Mouse (Mus musculus) frontal cortex, postnatal 36 days (tissue): Measurements from ENCODE around the gene Naa16.

ENCODE experiments used
- DNase-seq, 2 experiments: peaks; one replicate each; pipeline ENCODE4 v3.0.0; 2022; ENCODE audit warnings: low spot score in 2 of 2

Gene Naa16

DNA sequence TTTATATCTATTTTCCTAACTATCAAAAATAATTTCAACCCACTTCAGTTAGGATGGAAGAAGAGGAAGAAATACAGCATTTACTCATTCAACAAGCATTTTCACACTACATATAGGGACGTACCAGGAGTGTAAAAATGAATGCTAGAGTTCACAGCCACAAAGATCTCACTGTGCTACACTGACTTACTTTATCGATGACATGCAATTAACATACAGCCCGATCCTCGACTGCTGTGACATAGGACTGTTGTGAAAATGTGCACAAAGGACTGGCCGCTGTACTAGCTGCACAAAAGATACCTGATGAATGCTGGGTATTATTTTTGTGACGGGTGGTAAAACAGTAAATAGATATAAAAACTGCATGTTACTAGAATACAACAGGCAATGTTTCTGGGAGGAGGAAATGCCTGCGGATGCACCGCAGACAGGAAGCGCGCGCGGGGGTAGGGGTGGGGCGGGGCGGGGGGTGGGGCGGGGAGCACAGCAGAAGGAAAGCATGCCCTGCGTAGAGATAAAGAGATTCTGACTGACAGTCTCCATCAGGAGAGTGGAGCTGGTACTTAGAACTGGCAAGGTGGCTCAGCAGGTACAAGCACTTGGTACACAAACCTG is 59.5 kb downstream of the Naa16 start:
- DNase-seq: no peak

DNA sequence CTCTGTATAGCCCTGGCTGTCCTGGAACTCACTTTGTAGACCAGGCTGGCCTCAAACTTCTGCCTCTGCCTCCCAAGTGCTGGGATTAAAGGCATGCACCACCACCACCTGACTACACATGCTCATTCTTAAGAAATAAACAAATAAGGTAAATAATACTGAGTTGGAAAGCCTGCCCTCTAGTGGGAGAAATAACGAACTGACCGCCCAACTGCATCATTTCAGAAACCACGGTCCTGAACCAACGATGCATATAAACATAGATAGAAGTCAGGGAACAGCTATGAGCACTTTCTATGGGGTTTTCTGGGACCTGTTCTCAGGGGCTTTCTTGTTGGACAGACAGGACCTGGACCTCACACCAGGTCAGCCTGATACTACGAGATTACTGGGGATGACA is 63.5 kb downstream of the Naa16 start:
- peak; percentile 39 to 45 for DNase-seq

DNA sequence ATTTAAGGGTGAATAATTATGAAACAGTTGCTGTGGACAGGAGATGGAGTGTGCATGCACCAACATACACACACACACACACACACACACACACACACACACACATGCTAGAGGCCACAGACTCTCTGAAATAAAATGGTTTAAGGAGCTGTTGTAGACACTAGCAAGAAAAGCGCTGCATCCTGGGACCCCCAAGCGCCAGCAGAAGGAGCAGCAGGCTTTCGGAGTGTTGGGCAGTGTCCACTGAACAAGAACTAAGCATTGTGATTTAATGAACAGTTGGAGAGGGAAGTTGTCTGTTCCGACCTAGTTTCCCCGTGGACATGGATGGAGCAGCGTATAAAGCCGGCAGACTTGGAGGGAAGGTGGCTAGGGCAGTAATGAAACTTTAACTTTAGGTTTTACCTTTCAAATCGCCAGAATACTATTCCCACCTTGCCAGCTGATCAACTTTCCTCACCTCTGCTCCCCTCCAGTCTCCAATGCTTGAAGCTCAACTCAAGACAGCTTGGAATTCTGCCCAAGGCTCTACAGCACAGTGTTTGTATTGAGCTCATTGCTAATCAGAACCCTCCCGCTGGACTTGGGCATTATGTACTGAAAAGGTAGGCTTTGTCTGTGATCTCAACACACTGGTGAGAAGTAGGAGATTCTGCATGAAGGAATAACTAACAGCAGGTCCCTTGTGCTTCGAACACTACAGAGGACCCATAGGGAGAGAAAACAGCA is 66.3 kb downstream of the Naa16 start:
- no peak for DNase-seq

DNA sequence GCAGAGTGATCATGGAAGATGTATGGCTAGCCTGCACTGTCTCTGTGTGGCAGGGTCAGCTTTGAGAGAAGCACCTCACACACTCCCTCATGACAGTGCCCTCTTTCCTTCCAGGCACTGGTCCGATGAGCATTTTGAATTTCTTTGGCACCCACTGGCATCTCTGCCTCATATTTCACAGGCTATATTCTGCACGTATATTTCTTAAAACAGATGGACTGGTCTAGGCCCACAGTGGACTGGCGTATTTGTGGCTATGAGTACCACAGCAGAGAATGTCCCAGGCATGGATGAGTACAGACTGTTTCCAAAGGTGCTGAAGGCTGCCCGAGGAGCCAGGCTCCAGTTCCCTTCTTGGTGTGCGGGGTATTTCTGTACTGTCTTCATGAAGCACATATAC is 68.7 kb downstream of the Naa16 start:
- DNase-seq: no peak

DNA sequence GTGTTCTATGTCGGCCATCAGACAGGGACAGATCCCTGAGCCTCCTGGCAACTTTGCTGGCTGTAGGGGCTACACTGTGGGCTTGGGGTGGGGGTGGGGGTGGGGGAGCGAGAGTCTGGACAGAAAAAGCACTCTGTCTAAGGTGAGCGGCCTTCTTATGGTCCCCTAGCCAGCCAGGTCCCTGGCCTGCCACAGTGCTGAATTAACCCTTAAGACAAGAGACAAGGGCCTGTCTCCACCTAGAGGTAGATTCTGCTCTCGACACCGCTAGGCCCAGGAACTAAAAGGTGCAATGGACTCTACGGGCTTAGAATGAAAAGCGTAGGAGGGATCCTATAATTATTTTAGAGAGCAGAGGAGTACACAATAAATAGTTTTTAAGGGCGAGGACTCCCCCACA is 69.4 kb downstream of the Naa16 start:
- no peak for DNase-seq

DNA sequence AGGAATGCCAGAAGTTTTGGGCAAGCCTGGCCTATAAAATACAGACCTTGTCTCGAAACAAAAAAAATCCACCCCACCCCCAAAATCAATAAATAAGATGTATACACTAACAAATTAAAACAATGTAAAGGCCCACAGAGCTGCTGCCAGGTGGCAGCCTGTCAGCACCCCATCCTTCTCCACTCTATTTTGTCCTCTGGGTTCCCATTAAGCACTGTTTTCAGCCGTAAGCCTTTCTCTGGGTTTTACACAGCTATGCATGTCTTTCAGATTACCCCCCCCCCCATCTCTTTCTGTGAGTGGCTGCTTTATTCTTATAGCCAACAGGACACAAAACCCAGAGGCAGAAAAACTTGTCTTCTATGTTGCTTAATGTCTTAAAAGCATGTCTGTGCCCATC is 73.0 kb downstream of the Naa16 start:
- no peak for DNase-seq

DNA sequence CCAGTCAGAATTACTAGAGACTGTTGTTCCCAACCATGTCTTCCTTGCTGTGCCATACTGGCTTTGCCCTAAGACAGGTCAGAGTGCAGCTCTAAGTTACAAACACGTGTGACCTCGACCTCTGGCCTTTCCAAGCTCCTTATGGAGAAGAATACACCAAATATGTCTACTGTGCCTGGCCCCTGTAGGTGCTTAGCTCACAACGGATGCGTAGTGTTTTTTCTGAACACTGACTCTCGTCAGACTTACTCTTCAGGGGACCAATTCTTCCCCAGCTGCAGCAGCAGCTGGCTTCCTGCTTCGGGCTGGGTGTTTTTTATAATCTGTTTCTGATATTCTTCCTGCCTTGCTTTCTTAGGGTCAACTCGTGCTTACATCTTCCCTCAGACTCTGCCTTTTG is 74.7 kb downstream of the Naa16 start:
- DNase-seq: no peak

DNA sequence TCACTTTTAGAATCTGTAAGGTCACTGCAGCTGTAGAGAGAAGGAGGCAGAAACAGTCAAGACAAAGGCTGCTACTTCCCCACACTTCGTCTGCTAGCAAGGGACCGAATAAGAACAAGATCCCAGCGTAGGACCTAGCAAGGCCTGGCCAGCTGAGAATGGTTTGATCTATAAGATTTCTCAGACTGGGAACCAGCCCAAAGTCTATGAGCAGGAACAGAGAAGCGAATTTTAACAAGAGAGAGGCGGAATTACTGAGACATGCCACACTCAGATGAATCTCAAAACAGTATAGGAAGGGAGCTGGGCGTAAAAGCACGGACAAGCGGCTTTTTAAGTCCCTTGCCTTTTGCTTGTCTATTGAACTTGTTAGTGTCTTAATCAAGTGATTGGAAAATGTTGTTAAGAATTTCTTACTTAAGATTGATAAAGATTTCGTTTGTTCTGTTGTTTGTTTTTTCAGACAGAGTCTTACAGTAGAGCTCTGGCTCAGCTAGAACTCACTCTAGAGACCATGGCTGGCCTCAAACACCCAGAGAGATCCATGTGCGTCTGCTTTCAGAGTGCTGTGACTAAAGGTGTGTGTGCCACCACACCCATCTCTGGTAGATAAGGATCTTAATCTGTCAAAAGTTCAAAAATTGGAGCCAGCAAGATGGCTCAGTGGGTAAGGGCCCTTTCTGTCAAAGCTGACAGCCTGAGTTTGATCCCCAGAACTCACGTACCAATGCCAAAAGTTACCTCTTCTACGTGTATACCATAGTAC is 76.2 kb downstream of the Naa16 start:
- no peak for DNase-seq

DNA sequence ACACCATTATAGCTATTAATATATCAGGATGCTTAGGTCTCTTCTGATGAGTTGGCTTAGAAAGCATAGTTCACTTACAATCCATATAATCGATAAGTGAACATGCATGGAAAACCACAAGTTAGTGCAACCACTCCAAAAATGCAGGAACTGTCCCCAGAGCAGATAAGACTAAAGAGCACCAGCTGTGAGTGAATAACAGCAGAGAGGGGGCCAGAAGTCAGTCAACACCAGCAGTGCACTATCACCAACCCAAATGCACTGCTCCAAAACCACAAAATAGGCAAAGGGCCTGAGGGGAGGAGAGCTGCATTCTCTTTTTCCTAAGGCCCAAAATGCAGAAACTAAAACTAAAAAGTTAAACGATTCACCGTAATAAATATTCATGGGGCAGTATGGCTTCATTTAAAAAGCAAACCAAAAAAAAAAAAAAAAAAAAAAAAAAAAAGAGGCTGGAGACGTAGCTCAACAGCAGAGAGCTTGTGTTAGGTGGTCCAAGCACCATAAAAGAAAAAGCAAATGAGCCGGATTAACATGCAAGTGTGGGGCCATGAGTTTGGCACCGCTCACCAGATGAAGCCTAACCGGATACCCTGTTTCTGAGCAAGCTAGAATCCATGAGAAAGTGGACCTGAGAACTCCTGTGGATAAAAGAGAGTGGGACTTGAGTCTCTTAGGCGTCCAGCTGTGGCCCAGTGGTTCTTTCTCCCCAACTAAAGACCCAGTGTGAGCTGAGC is 77.0 kb downstream of the Naa16 start:
- no peak for DNase-seq

DNA sequence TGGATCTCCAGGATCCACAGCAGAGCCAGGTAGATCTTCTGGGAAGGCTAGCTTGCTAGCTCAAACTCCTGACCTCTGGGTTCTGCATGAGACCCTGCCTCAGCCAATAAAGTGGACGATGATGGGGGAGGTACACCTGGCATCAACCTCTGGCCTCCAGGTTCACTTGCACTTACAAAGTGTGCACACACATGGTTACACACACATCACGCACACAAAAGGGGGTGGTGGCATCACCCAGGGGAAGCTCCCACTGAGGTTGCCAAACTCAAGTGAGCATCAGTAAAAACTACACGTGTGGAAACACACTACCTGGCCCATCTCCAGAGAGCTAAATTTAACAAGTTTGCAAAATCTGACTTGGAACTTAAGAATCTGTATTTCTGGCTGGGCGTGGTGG is 77.9 kb downstream of the Naa16 start:
- no peak for DNase-seq

DNA sequence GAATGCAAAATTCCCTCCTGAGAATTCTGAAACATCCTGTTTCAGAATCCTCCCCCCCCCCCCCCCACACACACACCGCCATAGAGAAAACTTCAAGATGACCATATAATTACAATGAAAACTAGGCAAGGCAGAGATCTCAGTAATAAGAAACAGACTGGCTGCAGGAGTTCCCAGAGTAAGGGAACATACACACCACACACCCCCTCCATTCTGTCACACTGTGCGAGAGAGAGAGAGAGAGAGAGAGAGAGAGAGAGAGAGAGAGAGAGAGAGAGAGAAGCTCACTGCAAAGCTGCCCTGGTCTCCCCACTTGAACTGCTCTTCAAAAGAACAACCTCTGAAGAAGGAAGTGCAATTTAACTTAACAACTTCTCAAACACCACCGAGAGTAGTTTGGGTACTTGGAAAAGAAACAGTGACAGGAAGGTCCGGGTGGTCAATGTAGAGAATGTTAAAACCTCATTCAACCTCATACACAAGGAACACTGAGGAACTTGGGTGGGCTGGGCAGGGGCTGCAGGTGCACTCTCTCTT is 78.6 kb downstream of the Naa16 start:
- no peak for DNase-seq

DNA sequence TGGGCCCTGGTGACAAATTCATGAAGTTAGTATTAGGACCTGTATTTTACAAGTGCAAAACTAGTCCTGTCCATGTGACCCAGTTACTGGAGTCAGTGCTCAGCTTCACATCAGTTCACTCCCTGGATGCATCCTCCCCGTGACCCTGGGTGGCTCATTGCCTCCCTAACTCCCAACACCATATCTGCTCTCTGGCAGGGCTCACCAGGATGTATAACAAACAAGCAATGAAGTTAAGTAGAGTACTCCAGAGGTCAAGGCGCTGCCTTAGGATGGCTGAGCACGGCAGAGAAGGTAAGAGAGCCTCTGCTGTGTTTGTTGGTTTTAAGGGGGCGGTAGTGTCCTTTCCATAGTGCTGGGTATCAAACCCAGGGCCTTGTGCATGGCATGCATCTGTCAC is 81.5 kb downstream of the Naa16 start:
- DNase-seq: no peak

DNA sequence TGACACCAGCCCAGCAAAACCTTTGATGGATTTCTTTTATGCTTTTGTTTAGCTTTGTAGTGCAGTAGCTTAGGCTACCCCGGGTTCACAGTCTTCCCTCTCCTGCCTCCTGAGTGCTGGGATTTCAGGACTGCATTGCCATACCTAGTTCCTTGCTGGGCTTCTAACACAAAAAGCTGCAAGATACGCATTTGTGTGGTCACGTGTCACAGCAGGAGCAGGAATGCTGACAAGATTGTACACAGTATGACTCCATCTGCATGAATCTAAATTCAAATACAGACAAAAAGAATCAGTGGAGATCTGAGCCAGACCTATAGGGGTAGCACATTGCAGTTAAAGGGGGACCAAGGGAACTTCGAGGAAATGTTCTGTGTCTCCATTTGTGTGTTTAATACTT is 82.2 kb downstream of the Naa16 start:
- DNase-seq: no peak

DNA sequence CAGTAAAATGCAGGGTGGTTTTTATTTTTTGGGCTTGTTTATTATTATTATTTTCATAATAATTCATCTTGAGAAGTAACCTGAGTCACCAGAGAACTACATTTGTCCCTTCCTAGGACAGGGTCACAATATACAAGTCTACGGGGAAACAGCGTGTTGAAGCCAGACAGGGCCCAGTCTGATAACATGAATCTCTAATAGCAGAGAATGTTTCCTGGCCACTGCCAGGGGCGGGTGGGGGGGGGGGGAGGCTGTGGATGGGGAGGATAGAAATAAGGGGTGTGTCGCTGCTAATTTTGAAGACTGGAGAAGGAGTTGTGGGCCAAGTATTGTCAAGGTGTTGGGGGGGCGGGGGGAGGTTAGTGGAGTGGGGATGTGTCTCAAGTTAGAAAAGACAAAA is 82.7 kb downstream of the Naa16 start:
- DNase-seq: no peak

DNA sequence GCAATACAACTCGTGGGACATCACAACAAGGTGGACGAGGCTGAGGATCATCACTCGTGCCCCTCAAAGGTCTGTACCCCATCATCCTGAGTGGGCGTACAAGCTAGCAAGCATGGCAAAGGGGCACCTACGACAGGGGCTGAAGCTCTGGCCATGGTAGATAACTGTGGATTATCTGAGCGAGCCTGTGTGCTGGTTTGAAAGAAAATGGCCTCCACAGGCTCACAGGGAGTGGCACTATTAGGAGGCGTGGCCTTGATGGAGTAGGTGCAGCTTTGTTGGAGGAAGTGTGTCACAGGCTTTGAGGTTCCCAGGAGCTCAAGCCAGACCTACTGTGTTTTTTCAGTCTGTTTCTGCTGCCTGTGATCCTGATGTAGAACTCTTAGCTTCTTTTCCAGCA is 83.4 kb downstream of the Naa16 start:
- no peak for DNase-seq

DNA sequence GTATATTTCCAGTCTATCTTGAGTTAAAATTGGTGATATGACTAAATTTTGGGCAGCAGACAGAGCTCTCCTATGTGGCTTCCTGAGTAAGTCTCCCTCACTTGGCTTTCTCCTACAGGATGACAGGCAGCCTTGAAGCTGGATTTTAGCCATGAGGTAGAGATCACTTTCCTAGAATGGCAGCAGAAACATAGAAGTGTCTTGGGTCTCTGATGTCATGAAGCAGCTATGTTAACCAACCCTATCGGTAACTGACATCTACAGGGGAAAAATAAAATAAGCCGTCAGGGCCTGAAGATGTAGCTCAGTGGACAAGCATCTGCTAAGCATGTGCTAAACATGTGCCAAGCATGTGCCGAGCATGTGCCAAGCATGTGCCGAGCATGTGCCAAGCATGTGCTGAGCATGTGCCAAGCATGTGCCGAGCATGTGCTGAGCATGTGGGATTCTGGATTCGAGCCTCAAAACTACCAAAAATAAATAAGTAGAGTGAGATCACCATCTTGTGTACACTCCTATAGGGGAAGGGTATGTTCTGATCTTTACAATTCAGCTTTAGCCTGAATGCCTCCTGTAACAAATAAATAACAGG is 85.6 kb downstream of the Naa16 start:
- DNase-seq: no peak

DNA sequence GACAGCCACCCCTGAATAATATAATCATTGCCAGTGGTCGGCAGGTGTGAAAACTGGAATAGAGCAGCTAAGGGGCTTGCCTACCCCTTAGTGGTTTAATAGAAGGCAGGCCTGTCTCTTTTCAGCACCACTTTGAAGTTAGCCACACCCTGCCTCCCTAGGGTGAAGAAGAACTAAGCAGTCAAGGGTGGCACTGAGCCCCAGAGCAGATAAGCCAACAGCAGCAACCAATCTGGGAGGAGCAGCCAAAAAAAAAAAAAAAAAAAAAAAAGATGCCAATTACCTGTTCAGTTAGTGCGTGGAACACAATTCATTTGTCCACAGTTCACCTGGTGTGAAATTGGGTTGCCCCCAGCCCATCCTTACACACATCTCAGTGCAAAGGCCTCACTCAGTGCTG is 87.4 kb downstream of the Naa16 start:
- no peak for DNase-seq

DNA sequence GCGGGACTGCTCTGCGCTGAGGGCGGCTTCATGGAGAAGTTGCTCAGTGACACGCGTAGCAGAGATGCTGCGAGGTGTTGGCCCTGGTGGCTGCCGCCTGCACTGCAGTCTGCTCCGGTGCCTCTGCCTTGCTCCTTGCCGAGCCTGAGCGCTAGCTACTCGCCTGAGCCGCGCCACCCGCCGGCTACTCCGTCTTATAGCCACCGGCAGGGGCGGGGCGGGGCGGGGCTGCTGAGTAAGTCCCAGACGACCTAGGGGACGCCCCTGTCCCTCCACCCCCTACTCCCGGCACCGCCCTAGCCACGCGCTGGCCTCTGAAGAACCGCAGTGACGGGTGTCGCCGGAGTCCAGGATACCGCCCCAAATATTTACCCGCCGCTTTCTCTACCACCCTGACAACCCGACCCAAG is 89.1 kb downstream of the Naa16 start, which contains the start of gene Rgcc:
Rgcc (minus strand) TSS at position 180 of the 410 bp plus-strand sequence.
- peak; percentile 90 to 94 for DNase-seq

DNA sequence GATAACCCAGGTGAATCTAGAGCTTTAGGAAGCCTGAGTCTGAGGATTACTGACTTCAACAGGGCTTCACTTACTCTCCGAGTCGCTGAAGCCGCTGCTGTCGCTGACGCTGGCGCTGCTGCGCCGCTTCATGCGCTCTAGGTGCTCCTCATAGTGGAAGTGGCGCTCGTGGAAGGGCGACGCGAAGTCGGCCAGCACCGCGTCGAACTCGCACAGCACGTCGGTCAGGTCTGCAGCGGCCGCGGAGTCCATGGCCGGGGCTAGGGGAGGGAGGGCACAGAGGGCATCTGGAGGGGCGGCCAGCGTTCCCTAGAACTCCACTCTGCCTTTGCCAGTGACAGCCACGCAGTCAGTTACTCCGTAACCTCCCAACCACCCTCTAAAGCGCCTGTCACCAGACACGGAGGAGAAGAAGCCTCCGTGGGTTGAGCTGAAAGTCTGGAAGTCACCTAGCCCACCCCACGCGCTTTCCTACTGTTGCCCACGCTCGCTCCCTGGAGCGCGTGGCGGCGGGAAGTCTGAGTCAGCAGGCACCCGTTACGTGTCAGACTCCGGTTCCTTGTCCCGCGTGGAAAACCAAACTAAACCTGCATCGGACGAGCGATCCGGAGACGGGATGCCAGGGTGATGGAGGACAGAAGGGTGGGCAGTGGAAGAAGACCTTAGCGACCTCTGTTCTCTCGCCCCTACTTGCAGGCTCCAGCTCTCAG is 89.8 kb downstream of the Naa16 start:
- DNase-seq: peak; percentile 65 to 66

DNA sequence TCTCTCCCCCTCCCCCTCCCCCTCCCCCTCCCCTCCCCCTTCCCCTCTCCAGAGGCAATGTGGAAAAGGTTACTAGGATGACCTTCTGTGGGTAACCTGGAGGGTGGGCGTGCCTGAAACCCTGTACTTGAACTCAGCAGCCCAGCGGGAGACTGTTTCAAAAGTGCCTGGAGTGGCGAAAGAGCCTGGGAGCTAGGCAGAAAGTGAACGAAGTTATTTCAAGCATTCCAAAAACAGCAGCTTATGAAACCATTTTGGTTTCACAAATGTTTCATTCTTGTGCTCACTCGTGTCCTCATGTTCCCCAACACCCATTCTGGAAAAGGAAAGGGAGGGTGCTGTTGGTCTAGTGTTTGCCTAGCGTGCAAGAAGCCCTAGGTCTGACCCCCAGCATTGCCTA is 90.8 kb downstream of the Naa16 start:
- DNase-seq: peak in 1 of 2 experiments; percentile 55

DNA sequence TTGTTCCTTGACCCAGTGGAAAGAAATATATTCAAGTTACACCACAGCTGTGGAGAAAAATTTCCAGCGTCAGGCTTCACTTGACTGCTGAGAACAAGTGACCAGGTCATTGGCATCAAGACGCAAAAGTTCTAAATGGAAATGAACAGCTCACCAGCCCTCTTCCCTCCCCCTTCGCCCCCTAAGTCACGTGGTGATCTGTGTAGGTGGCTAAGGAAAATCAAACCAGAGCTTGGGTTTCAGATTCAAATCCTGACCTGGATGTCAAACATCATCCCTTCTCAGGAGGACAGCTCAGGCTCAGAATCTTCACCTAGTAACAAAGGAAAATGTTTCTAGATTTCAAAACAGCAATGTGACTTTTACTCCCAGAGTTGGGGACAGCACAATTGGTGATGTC is 91.3 kb downstream of the Naa16 start:
- no peak for DNase-seq
